Mouse (Mus musculus): ENCODE data around the gene Accs. TPM values are rescaled to one million over a fixed set of nuclear protein-coding genes. Genes with fewer than 3 reads are reported as not detected.

Accs gene
- polyA plus RNA-seq, 1 experiment from 2014 or later: 4.0 TPM

Other genes with a start within 250 kb of the Accs start
- gene Alx4, start 207.6 kb downstream of the Accs start, polyA plus RNA-seq (2015; fragmentation: Nextera tagmentation; extraction: Ambion mirVana): 0.60 and 0.64 TPM in 2 replicates
- 68.2 and 81.9 TPM in 2 replicates for gene Ext2, start 27.4 kb downstream of the Accs start, polyA plus RNA-seq (2015; fragmentation: Nextera tagmentation; extraction: Ambion mirVana)
- gene Accsl, start 19.2 kb upstream of the Accs start, polyA plus RNA-seq (2015; fragmentation: Nextera tagmentation; extraction: Ambion mirVana): 0.40 TPM in 1 of 2 replicates, not detected in the other
- 7.1 and 7.4 TPM in 2 replicates for gene Gm13889, start 107.3 kb upstream of the Accs start, polyA plus RNA-seq (2015; fragmentation: Nextera tagmentation; extraction: Ambion mirVana)
- gene Gm27027, start 146.4 kb upstream of the Accs start, polyA plus RNA-seq (2015; fragmentation: Nextera tagmentation; extraction: Ambion mirVana): not detected in 2 replicates
- gene Alkbh3, start 160.9 kb upstream of the Accs start, polyA plus RNA-seq (2015; fragmentation: Nextera tagmentation; extraction: Ambion mirVana): 43.6 and 44.7 TPM in 2 replicates